Mouse (Mus musculus) liver, adult 2 months (tissue): ENCODE data around the gene Tcirg1. TPM values are rescaled to one million over a fixed set of nuclear protein-coding genes. Genes with fewer than 3 reads are reported as not detected.

ENCODE experiments used
- DNase-seq: peaks from one replicate; pipeline ENCODE4 v3.0.0-alpha.2; 2011; ENCODE audit warnings: low read depth, low spot score; ENCODE audit errors: extremely low read depth
- H3K27ac ChIP-seq: fragments of 200-500 bp; replicated peaks from 2 replicates; pipeline ENCODE4 v1.5.1; 2012; ENCODE audit warnings: low read depth, mild to moderate bottlenecking, control low read depth, inconsistent platforms, low read length; ENCODE audit not compliant: insufficient read depth
- H3K27me3 ChIP-seq: fragments of 200-500 bp; 2 replicates; pipeline ENCODE4 v1.6.1; 2012; ENCODE audit warnings: mild to moderate bottlenecking, moderate library complexity, low read length, inconsistent platforms; ENCODE audit not compliant: control insufficient read depth, insufficient read depth
- H3K36me3 ChIP-seq: fragments of 200-500 bp; 2 replicates; pipeline ENCODE4 v1.6.1; 2012; ENCODE audit warnings: low read length, inconsistent platforms; ENCODE audit not compliant: control insufficient read depth, insufficient read depth
- H3K4me1 ChIP-seq: fragments of 200-500 bp; 2 replicates; pipeline ENCODE4 v1.6.1; 2011; ENCODE audit warnings: low read length; ENCODE audit not compliant: control insufficient read depth, insufficient read depth
- H3K4me3 ChIP-seq: fragments of 200-500 bp; 2 replicates; pipeline ENCODE4 v1.5.1; 2011; ENCODE audit warnings: low read depth, mild to moderate bottlenecking, control low read depth, low read length, moderate library complexity; ENCODE audit not compliant: insufficient read depth
- H3K79me2 ChIP-seq: fragments of 200-500 bp; 2 replicates; pipeline ENCODE4 v1.6.1; 2012; ENCODE audit warnings: inconsistent platforms, mild to moderate bottlenecking, low read length, moderate library complexity; ENCODE audit not compliant: control insufficient read depth, insufficient read depth
- H3K9ac ChIP-seq: fragments of 200-500 bp; 2 replicates; pipeline ENCODE4 v1.6.1; 2012; ENCODE audit warnings: low read depth, mild to moderate bottlenecking, control low read depth, inconsistent platforms, low read length
- CTCF ChIP-seq: fragments of 200-500 bp; IDR thresholded peaks from 2 replicates; pipeline ENCODE4 v1.5.1; 2011; ENCODE audit warnings: low read depth, low read length, control low read depth
- POLR2A ChIP-seq: fragments of 200-500 bp; IDR thresholded peaks from 2 replicates; pipeline ENCODE4 v1.6.1; 2011; ENCODE audit warnings: low read length, control low read depth; ENCODE audit not compliant: insufficient read depth; ENCODE audit errors: extremely low read depth
- WGBS: fragments of 180-500 bp; shearing (Covaris S2); methylation state at CpG from one replicate; pipeline ENCODE4 v1.1.7; 2018; 5-methylcytosine and 5-hydroxymethylcytosine counted together
- polyA plus RNA-seq: library from polyadenylated mRNA; depleted of rRNA; stranded (reverse); fragments of >200 nt; gene quantifications from 2 replicates; pipeline ENCODE4 v1.2.3, GENCODE M21; 2012
- total RNA-seq: library from RNA; depleted of rRNA; stranded (reverse); fragments of >200 nt; gene quantifications from 2 replicates; pipeline ENCODE4 v1.2.3, GENCODE M21; 2014

The Tcirg1 gene
- total and polyA plus RNA-seq, 2 experiments, result 35.6 to 123 TPM

- Histone ChIP-seq H3K4me1 (peaks cover 12% of the 10 kb centered on the region), H3K4me3 (no peak overlapping the region), H3K27ac (peak overlapping the region; percentile 1; the same call in 1 of the 2 replicates), H3K36me3 (peaks cover 1% of the 10 kb centered on the region; the same call in 1 of the 2 replicates), H3K9ac (no peak overlapping the region), H3K79me2 (no peaks in the 10 kb centered on the region), H3K27me3 (no peaks in the 10 kb centered on the region)
- peak; percentile 80 for DNase-seq
- TF ChIP-seq POLR2A (no peak), CTCF (0 out of 2 replicates have a peak, but pooled peaks have one; percentile 2)
- 50% methylated on average over 3 of the region's 3 CpGs for WGBS
Observed at GRCm38 (mm10) chr19:3950331-3950730, 43.4 kb upstream of the Tcirg1 start.

- peaks cover 12% of the 10 kb centered on the region for H3K4me1 ChIP-seq
- H3K27me3 ChIP-seq, result no peaks in the 10 kb centered on the region
- no peak overlapping the region for H3K9ac ChIP-seq
- no peak for DNase-seq
- 87% methylated on average over 14 of the region's 14 CpGs for whole genome bisulfite sequencing
- no peaks in the 10 kb centered on the region for H3K79me2 ChIP-seq
- peaks cover 3% of the 10 kb centered on the region; the same call in 1 of the 2 replicates for H3K36me3 ChIP-seq
- no peak for TF ChIP-seq CTCF
- no peak for TF ChIP-seq POLR2A
- H3K27ac ChIP-seq, result no peak overlapping the region
- no peak overlapping the region for H3K4me3 ChIP-seq
Observed at GRCm38 (mm10) chr19:3948546-3948945, 41.6 kb upstream of the Tcirg1 start.

- peaks cover 3% of the 10 kb centered on the region; the same call in 1 of the 2 replicates for H3K36me3 ChIP-seq
- DNase-seq, result no peak
- no peaks in the 10 kb centered on the region for H3K27me3 ChIP-seq
- peaks cover 12% of the 10 kb centered on the region for H3K4me1 ChIP-seq
- H3K27ac ChIP-seq, result no peak overlapping the region
- 81% methylated on average over 3 of the region's 3 CpGs for WGBS
- H3K4me3 ChIP-seq, result no peak overlapping the region
- TF ChIP-seq CTCF (no peak), POLR2A (no peak)
- no peak overlapping the region for H3K9ac ChIP-seq
- no peaks in the 10 kb centered on the region for H3K79me2 ChIP-seq
Observed at GRCm38 (mm10) chr19:3947813-3948212, 40.9 kb upstream of the Tcirg1 start.

- Histone ChIP-seq H3K36me3 (peaks cover 3% of the 10 kb centered on the region; the same call in 1 of the 2 replicates), H3K27me3 (no peaks in the 10 kb centered on the region), H3K79me2 (no peaks in the 10 kb centered on the region), H3K9ac (no peak overlapping the region), H3K4me1 (peaks cover 12% of the 10 kb centered on the region), H3K27ac (0 out of 2 replicates have a peak overlapping the region, but pooled peaks have one; percentile 10), H3K4me3 (no peak overlapping the region)
- 61% methylated on average over 2 of the region's 2 CpGs for WGBS
- TF ChIP-seq CTCF (peak; percentile 82), POLR2A (no peak)
- peak; percentile 46 for DNase-seq
Observed at GRCm38 (mm10) chr19:3946715-3947114, 39.8 kb upstream of the Tcirg1 start.

- Histone ChIP-seq H3K27ac (peak overlapping the region; percentile 50), H3K36me3 (peaks cover 3% of the 10 kb centered on the region; the same call in 1 of the 2 replicates), H3K4me3 (no peak overlapping the region), H3K79me2 (no peaks in the 10 kb centered on the region), H3K4me1 (peaks cover 12% of the 10 kb centered on the region), H3K27me3 (no peaks in the 10 kb centered on the region), H3K9ac (no peak overlapping the region)
- WGBS, result 18% methylated on average over 10 of the region's 10 CpGs
- peak; percentile 76 for DNase-seq
- no peak for TF ChIP-seq CTCF
- no peak for TF ChIP-seq POLR2A
Observed at GRCm38 (mm10) chr19:3945872-3946564, 39.1 kb upstream of the Tcirg1 start.
